18 mouse cellular contexts compared by ENCODE assay signal in genomic region chr9:96829682-96830081, GRCm38 (mm10).
DNase-seq lines count a peak whose midpoint lies in the region; ATAC-seq and TF ChIP-seq lines count a peak whose summit lies in the region.
"Had no signal": no experiment of that assay in that cellular context is flagged by ENCODE, and none has a peak within 500 bp of the region (broad histone marks: within the 10 kb centered on the region; RNA-seq: fewer than 3 reads in every experiment).

No protein-coding gene starts in this region.

- H3K4me2 ChIP-seq in heart, embryonic 12.5 days: no peak overlapping the region
- H3K4me2 ChIP-seq in heart, embryonic 11.5 days: no peak overlapping the region
- H3K4me2 ChIP-seq: embryonic facial prominence, embryonic 15.5 days; forebrain, embryonic 13.5 days; intestine, embryonic 15.5 days; liver, embryonic 13.5 days; midbrain, embryonic 15.5 days had no signal

- no peak overlapping the region for H3K27ac ChIP-seq in heart, embryonic 12.5 days (ENCODE audit: poor library complexity, severe bottlenecking)
- no peak overlapping the region for H3K27ac ChIP-seq in heart, embryonic 11.5 days (ENCODE audit: low read depth, low read length)
- H3K27ac ChIP-seq: embryonic facial prominence, embryonic 15.5 days; forebrain, embryonic 13.5 days; intestine, embryonic 15.5 days; liver, embryonic 13.5 days had no signal

- TF ChIP-seq POLR2A in lung, adult 2 months (IDR thresholded peaks at IDR 0.05; ENCODE audit: borderline replicate concordance, extremely low read depth, low read depth, low read length): no peak

- 0 out of 2 replicates have a peak, but pooled peaks have one; percentile 30 for ATAC-seq in heart, embryonic 12.5 days (ENCODE audit: insufficient number of reproducible peaks, low FRiP score)
- no peak for ATAC-seq in heart, embryonic 11.5 days (replicated peaks; ENCODE audit: insufficient number of reproducible peaks, low FRiP score, low TSS enrichment)
- ATAC-seq: forebrain, embryonic 13.5 days; intestine, embryonic 15.5 days; midbrain, embryonic 15.5 days had no signal

- H3K9ac ChIP-seq in heart, embryonic 12.5 days: no peak overlapping the region
- no peak overlapping the region for H3K9ac ChIP-seq in heart, embryonic 11.5 days (ENCODE audit: low read depth, low read length)
- H3K9ac ChIP-seq: embryonic facial prominence, embryonic 15.5 days; forebrain, embryonic 13.5 days; intestine, embryonic 15.5 days; liver, embryonic 13.5 days; midbrain, embryonic 15.5 days had no signal

- intact Hi-C loops in heart, postnatal 14 days (cut with DNase I): no loop called here

- WGBS in heart, embryonic 12.5 days: 79% methylated on average over 2 of the region's 3 CpGs
- 84% methylated on average over 2 of the region's 3 CpGs for WGBS in heart, embryonic 11.5 days (ENCODE audit: insufficient replicate concordance)
- WGBS in lung, adult 2 months: 90% methylated on average over 3 of the region's 3 CpGs

- H3K36me3 ChIP-seq in heart, embryonic 12.5 days: peaks cover 14% of the 10 kb centered on the region
- no peaks in the 10 kb centered on the region for H3K36me3 ChIP-seq in heart, embryonic 11.5 days (ENCODE audit: control insufficient read depth, insufficient read depth, low read length)
- H3K36me3 ChIP-seq: liver, embryonic 13.5 days; midbrain, embryonic 15.5 days had no signal

- peak; percentile 10; the same call in 1 of the 2 replicates for TF ChIP-seq CTCF in lung, adult 2 months (IDR thresholded peaks at IDR 0.05; ENCODE audit: insufficient read depth, low read length)

- H3K27me3 ChIP-seq in heart, embryonic 12.5 days (replicated peaks): no peaks in the 10 kb centered on the region
- H3K27me3 ChIP-seq in heart, embryonic 11.5 days (ENCODE audit: control insufficient read depth, insufficient read depth, low read length): no peaks in the 10 kb centered on the region
- H3K27me3 ChIP-seq: embryonic facial prominence, embryonic 15.5 days; forebrain, embryonic 13.5 days; intestine, embryonic 15.5 days; liver, embryonic 13.5 days; midbrain, embryonic 15.5 days had no signal

- no peak for DNase-seq in lung, adult 2 months
- no peak for DNase-seq in lung, postnatal 10 days
- DNase-seq in ES-CJ7 (ENCODE audit: low read depth, low spot score): peak; percentile 80
- DNase-seq in induced T-regulatory cell, adult 2 months (ENCODE audit: low read depth): peak; percentile 24
- DNase-seq in right cerebral cortex, adult 2 months (ENCODE audit: low spot score in 2 of 2): no peak
- no peak for DNase-seq in heart, postnatal 14 days
- DNase-seq: heart, postnatal 4 days; kidney, postnatal 25 days; layer of hippocampus, adult 9-11 months; liver, embryonic 13.5 days; right cerebral cortex, postnatal 14 days; thymus, adult 2 months had no signal

- H3K9me3 ChIP-seq in heart, embryonic 12.5 days (replicated peaks): no peaks in the 10 kb centered on the region
- no peaks in the 10 kb centered on the region for H3K9me3 ChIP-seq in heart, embryonic 11.5 days (replicated peaks; ENCODE audit: control insufficient read depth, low read length)
- H3K9me3 ChIP-seq: embryonic facial prominence, embryonic 15.5 days; forebrain, embryonic 13.5 days; intestine, embryonic 15.5 days; liver, embryonic 13.5 days; midbrain, embryonic 15.5 days had no signal

- no peak overlapping the region for H3K4me3 ChIP-seq in heart, embryonic 12.5 days
- no peak overlapping the region for H3K4me3 ChIP-seq in heart, embryonic 11.5 days (ENCODE audit: low read depth, low read length)
- no peak overlapping the region for H3K4me3 ChIP-seq in lung, adult 2 months (replicated peaks; ENCODE audit: extremely low read depth, low read depth, low read length)
- H3K4me3 ChIP-seq: embryonic facial prominence, embryonic 15.5 days; forebrain, embryonic 13.5 days; intestine, embryonic 15.5 days; liver, embryonic 13.5 days; midbrain, embryonic 15.5 days had no signal

- H3K4me1 ChIP-seq in heart, embryonic 12.5 days (replicated peaks): peaks cover 21% of the 10 kb centered on the region
- H3K4me1 ChIP-seq in heart, embryonic 11.5 days (ENCODE audit: control insufficient read depth, insufficient read depth, low read length): peaks cover 16% of the 10 kb centered on the region
- no peaks in the 10 kb centered on the region for H3K4me1 ChIP-seq in lung, adult 2 months (ENCODE audit: control insufficient read depth, insufficient read depth, low read length)
- H3K4me1 ChIP-seq: intestine, embryonic 15.5 days; liver, embryonic 13.5 days had no signal

Comparison
In these comparisons a context has a peak if more than half of its experiments do, and no peak if none do; other contexts are left out.
1. DNase-seq: peak in ES-CJ7 (single experiment) and induced T-regulatory cell, adult 2 months (single experiment); none in lung, adult 2 months (single experiment), lung, postnatal 10 days (single experiment), right cerebral cortex, adult 2 months (0 of 2) and heart, postnatal 14 days (0 of 2).